ENCODE assay signal across 12 mouse cellular contexts in the genomic region with DNA sequence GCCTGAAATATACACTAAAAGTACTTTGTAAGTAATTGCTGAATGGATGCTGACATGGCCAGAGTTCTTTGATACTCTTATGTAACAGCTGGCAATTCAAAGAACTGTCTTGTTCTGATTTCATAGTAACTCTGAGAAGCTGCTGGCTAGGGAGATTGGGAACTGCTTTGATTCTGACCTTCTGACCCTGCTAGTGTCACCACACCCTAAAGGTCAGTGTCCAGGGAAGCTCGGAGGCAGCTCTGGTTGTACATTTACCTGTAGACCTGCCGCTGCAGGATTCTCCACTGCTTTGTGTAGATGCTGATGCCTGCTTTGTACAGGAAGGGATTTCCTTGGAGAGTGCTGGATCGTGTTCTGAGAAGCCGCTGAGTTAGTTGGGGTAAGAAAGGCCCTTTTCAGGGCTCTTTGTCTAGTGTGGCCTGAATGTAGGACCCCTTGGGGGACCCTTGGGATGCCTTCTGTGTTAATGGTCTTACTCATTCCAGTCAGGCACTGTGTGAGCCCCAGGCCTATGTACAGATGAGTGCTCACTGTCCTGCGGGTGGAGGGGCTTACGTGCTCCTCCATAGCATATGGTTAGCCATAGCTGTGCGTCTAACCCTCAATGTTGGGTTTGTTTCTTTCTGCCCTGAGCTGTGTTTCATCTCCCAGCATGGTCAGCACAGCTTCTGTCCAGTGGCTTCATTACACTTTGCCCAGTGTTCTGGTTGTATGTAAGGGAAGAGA. TPM values are rescaled to one million over a fixed set of nuclear protein-coding genes. Genes with fewer than 3 reads are reported as not detected.
DNase-seq lines count a peak whose midpoint lies in the region; ATAC-seq and TF ChIP-seq lines count a peak whose summit lies in the region.
"Had no signal": no experiment of that assay in that cellular context is flagged by ENCODE, and none has a peak within 500 bp of the region (broad histone marks: within the 10 kb centered on the region; RNA-seq: fewer than 3 reads in every experiment).

No protein-coding gene starts in this region.

- peaks cover 15% of the 10 kb centered on the region for H3K4me1 ChIP-seq in forebrain, embryonic 10.5 days
- peaks cover 18% of the 10 kb centered on the region; the same call in 1 of the 2 replicates for H3K4me1 ChIP-seq in forebrain, embryonic 15.5 days
- H3K4me1 ChIP-seq in E14TG2a.4 (replicated peaks; ENCODE audit: low read depth, low read length), result peaks cover 31% of the 10 kb centered on the region
- peaks cover 55% of the 10 kb centered on the region for H3K4me1 ChIP-seq in liver, embryonic 12.5 days

- no peak overlapping the region for H3K9ac ChIP-seq in forebrain, embryonic 15.5 days (replicated peaks)
- H3K9ac ChIP-seq in liver, embryonic 12.5 days, result no peak overlapping the region
- H3K9ac ChIP-seq: embryonic facial prominence, embryonic 13.5 days had no signal

- 68% methylated on average over 7 of the region's 7 CpGs for WGBS in forebrain, embryonic 10.5 days
- WGBS in forebrain, embryonic 15.5 days, result 59% methylated on average over 7 of the region's 7 CpGs
- 78% methylated on average over 7 of the region's 7 CpGs for WGBS in liver, embryonic 12.5 days (ENCODE audit: insufficient replicate concordance)

- ATAC-seq in forebrain, embryonic 15.5 days (replicated peaks), result no peak
- peak; percentile 48 for ATAC-seq in liver, embryonic 12.5 days

- no peak for DNase-seq in forebrain, embryonic 10.5 days (ENCODE audit: extremely low spot score, low spot score)
- peak; percentile 67 for DNase-seq in kidney, adult 11 months
- DNase-seq in kidney, postnatal 10 days, result no peak
- no peak for DNase-seq in Muller cell, postnatal 12 days (ENCODE audit: inconsistent ontology term)
- no peak for DNase-seq in spleen, postnatal 4 days (ENCODE audit: low spot score in 2 of 2)
- DNase-seq: adrenal gland, postnatal 10 days; cerebellum, postnatal 25 days; layer of hippocampus, adult 9-11 months had no signal

- H3K4me2 ChIP-seq in forebrain, embryonic 15.5 days (replicated peaks), result no peak overlapping the region
- peak overlapping the region; percentile 29 for H3K4me2 ChIP-seq in liver, embryonic 12.5 days
- H3K4me2 ChIP-seq: embryonic facial prominence, embryonic 13.5 days had no signal

- H3K4me3 ChIP-seq in forebrain, embryonic 10.5 days, result no peak overlapping the region
- no peak overlapping the region for H3K4me3 ChIP-seq in forebrain, embryonic 15.5 days
- peak overlapping the region; percentile 32; the same call in 1 of the 2 replicates for H3K4me3 ChIP-seq in E14TG2a.4 (replicated peaks; ENCODE audit: low read length)
- peak overlapping the region; percentile 5; the same call in 1 of the 2 replicates for H3K4me3 ChIP-seq in liver, embryonic 12.5 days
- H3K4me3 ChIP-seq: embryonic facial prominence, embryonic 13.5 days had no signal

- H3K27me3 ChIP-seq in forebrain, embryonic 10.5 days (ENCODE audit: poor library complexity, severe bottlenecking), result no peaks in the 10 kb centered on the region
- H3K27me3 ChIP-seq in forebrain, embryonic 15.5 days, result no peaks in the 10 kb centered on the region
- no peaks in the 10 kb centered on the region for H3K27me3 ChIP-seq in E14TG2a.4 (ENCODE audit: insufficient read depth, low read length)
- H3K27me3 ChIP-seq in liver, embryonic 12.5 days (replicated peaks), result no peaks in the 10 kb centered on the region
- H3K27me3 ChIP-seq: embryonic facial prominence, embryonic 13.5 days had no signal

- H3K36me3 ChIP-seq in forebrain, embryonic 10.5 days (replicated peaks), result no peaks in the 10 kb centered on the region
- H3K36me3 ChIP-seq in forebrain, embryonic 15.5 days, result no peaks in the 10 kb centered on the region
- H3K36me3 ChIP-seq in E14TG2a.4 (ENCODE audit: insufficient read depth, low read length), result no peaks in the 10 kb centered on the region
- H3K36me3 ChIP-seq in liver, embryonic 12.5 days, result peaks cover 5% of the 10 kb centered on the region; the same call in 1 of the 2 replicates
- H3K36me3 ChIP-seq: embryonic facial prominence, embryonic 13.5 days had no signal

- no peaks in the 10 kb centered on the region for H3K9me3 ChIP-seq in forebrain, embryonic 10.5 days
- H3K9me3 ChIP-seq in forebrain, embryonic 15.5 days, result no peaks in the 10 kb centered on the region
- no peaks in the 10 kb centered on the region for H3K9me3 ChIP-seq in E14TG2a.4 (ENCODE audit: low read length)
- no peaks in the 10 kb centered on the region for H3K9me3 ChIP-seq in liver, embryonic 12.5 days (replicated peaks)
- H3K9me3 ChIP-seq: embryonic facial prominence, embryonic 13.5 days had no signal

- 0 out of 2 replicates have a peak overlapping the region, but pooled peaks have one; percentile 25 for H3K27ac ChIP-seq in forebrain, embryonic 10.5 days
- no peak overlapping the region for H3K27ac ChIP-seq in forebrain, embryonic 15.5 days (replicated peaks)
- peak overlapping the region; percentile 5 for H3K27ac ChIP-seq in liver, embryonic 12.5 days
- H3K27ac ChIP-seq: embryonic facial prominence, embryonic 13.5 days had no signal

- no peak for TF ChIP-seq CTCF in E14TG2a.4 (conservative IDR thresholded peaks at IDR 0.05; ENCODE audit: low read length)

RNA-seq across cellular contexts. Expression of a gene that starts 45.0 kb away (rescaled TPM):
- polyA plus RNA-seq in forebrain, embryonic 10.5 days (2016; fragmentation: Nextera tagmentation; extraction: Ambion mirVana), result 7.7 and 7.9 TPM in 2 replicates
- polyA plus RNA-seq in forebrain, embryonic 15.5 days (2015; fragmentation: Nextera tagmentation; extraction: Ambion mirVana), result 23.7 and 25.6 TPM in 2 replicates
- polyA plus RNA-seq in liver, embryonic 12.5 days (2016; fragmentation: Nextera tagmentation; extraction: Ambion mirVana), result 10.7 and 11.2 TPM in 2 replicates

Comparison
In these comparisons a context has a peak if more than half of its experiments do, and no peak if none do; other contexts are left out.
1. H3K4me3 ChIP-seq: peak in E14TG2a.4 (single experiment) and liver, embryonic 12.5 days (single experiment); none in forebrain, embryonic 10.5 days (single experiment) and forebrain, embryonic 15.5 days (single experiment).